Mouse (Mus musculus): ENCODE measurements at regions not wholly inside any gene's neighbourhood (a gene's known extent, or its start where the extent isn't known, plus 50 kb on each side); places are given as distances from the start of the nearest gene placed in this dataset.

DNA sequence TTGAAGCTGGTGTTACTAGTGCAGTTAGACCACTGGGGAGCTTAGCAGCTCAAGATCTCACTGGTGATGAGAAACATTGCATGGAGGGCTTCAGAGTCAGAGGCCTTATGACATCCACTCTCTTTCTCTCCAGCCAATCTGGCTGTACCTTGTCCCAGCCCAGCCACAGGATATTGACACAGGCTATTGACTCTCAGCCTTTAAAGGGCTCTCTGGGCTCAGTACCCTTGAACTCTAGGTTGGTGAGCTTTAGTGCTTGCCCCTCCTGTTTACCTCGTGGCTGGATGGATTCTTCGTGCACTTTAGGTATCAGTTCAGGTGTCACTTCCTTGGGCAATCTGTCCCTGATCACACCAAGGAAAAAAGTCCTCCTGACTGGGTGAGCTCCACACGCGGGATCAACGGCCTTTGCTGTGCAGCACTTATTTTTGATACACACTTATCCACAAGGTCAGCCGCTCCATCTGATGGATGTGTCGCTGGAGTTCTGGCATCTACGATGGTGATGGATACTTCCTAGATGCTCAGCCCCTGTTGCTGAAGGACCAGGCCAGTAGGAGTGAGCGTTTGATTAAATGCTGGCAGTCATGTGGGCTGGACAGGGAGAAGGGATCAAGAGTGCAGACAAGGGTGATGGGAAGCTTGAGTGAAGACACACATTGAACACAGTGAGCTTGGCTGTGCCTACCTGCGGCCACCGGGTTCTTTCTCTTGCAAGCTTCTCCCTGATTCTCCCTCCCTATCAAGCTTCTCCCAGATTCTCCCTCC is 177.7 kb downstream of the Snx10 start:
- DNase-seq (ENCODE audit: low spot score in 2 of 2), result no peak

- no peak for DNase-seq (ENCODE audit: low spot score in 2 of 2)
Observed at GRCm38 (mm10) chr6:51702456-51703171, 178.9 kb downstream of the Snx10 start.

- DNase-seq (ENCODE audit: low spot score in 2 of 2), result no peak
Observed at GRCm38 (mm10) chr6:51708011-51708410, 184.3 kb downstream of the Snx10 start.

DNA sequence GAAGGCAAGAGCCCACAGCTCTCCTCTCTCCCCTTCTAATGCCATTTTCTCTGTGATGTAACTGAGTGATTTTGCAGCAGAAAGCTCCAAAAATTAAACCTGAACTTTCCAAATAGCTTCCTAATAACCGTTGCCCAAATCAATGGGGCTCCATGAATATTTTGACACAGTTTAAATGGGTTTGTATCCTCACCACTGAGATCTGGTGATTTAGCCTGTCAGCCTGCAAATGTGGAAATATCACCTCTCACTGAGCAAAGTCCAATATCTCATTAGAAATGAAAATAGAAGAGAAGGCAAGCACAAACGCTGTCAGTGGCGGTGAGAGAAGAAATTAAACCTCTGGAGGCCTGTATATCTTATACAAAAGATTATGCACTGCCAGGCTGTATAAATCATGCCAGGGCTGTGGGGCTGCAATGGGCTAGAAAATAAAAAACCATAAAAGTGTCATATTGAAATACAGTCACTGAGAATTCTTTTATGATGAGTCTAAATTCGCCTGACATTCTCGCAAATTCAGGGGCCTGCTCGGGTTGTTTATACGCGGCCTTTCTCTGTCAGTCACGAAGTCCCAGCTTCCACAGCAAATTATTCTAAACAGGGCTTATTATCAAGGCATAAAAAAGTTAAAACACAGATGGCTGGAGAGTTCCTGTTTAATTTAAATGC is 185.1 kb downstream of the Snx10 start:
- no peak for DNase-seq (ENCODE audit: low spot score in 2 of 2)

GRCm38 (mm10) chr6:51709340-51710067 is 185.8 kb downstream of the Snx10 start:
- DNase-seq (ENCODE audit: low spot score in 2 of 2), result no peak

DNA sequence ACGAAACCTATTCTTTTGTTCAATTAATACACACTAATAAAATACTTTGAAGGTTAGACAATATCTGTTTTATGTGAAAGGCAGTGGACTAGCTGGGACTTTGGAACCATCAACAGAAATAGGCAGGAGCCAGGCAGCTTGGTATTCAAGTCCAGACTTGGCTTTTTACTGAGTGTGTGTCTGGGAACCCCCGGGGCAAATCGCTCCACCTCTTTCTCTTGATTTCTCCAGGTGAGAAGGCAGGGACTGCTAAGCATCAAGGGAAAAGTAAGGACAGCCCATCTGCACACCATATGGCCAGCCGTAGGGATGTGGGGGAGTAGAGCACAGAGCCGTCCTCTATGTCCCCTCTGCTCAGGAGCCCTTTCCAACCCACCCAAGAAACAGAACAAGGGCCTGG is 186.5 kb downstream of the Snx10 start:
- DNase-seq (ENCODE audit: low spot score in 2 of 2), result no peak

DNA sequence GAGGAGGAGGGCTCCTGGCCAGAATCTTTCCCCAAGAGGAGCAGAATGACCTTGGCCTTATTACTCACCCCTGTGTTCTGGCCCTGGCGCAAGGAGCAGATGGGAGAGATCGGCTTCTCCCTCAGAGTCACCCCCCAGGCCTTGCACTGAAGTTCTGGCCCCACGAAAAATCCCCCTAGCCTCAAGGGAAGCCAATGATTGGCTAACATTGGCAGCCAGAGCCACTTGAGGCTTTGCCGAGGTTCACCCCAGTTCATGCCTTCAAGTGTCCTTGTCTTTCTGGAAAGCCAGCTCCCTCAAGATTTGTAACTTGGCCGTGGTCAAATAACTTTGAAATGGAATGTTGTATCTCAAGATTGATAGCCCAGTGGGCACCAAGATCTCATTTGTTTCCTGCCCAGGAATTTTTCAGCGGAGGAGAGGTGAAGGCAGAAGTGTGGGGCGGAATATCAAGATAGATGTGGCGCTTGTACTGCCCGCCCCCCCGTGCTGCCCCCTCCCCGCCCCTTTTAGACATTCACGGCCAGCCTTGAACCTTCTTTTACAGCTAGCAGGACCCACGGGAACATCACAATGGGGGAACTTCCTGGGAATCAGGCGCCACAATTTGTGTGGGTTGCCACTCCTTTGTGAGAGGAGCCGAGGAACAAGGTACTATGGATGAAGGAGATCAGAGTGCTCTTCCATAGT is 187.4 kb downstream of the Snx10 start:
- no peak for DNase-seq (ENCODE audit: low spot score in 2 of 2)

GRCm38 (mm10) chr6:51711616-51711970 is 187.9 kb downstream of the Snx10 start:
- no peak for DNase-seq (ENCODE audit: low spot score in 2 of 2)

DNA sequence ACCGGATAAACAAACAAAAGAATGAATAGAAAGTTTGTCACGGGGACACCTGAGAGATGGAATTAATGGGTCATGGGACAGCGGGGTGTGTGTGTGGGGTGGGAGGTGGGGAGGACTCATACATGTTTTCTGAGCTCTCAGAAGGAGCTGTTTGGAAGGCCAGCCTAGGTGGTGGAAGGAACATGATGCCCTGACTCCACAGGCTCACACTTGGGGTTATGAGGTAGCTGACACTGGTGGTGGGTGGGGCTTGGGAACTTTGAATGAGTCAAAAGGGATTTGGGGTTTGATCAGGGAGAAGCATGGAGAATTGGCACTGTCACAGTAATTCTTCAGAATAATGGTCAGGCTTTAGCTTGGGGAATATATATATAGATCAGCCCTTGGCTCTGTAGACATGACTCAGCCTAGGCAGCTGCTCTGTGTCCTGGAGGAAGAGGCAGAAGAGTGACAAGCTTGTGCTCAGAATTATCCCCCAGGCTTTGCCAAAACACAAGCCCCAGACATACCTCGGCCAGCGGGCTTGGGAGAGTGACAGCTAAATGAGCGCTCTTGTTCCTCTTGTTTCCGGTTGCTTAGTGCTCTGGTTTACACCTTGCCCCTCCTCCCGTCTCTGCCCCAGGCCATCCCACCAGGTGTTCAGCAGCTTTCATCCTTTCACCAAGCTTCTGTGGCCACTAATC is 191.6 kb downstream of the Snx10 start:
- no peak for DNase-seq (ENCODE audit: low spot score in 2 of 2)

DNA sequence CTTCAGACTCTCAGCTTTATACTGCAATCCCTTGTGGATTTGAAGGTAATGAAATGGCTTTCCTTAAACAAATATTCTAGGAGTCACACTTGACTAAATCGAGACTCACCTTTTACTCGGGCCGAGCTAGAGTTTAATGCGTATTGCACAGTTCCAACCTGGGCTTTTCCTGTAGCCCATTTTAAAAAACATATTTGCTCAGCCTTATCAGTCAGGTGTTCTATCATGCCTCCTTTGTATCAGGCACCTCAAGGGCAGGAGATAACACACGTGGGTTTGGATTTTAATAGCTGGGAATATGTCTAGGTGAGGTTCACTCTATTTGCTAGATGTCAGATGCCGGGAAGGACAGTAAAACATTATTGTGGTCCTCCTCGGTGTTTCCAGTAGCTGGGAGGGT is 193.7 kb downstream of the Snx10 start:
- DNase-seq (ENCODE audit: low spot score in 2 of 2), result no peak

- DNase-seq (ENCODE audit: low spot score in 2 of 2), result no peak
Observed at GRCm38 (mm10) chr6:51720705-51721104, 197.0 kb downstream of the Snx10 start.

GRCm38 (mm10) chr6:51723053-51723452 is 199.4 kb downstream of the Snx10 start:
- no peak for DNase-seq (ENCODE audit: low spot score in 2 of 2)

DNA sequence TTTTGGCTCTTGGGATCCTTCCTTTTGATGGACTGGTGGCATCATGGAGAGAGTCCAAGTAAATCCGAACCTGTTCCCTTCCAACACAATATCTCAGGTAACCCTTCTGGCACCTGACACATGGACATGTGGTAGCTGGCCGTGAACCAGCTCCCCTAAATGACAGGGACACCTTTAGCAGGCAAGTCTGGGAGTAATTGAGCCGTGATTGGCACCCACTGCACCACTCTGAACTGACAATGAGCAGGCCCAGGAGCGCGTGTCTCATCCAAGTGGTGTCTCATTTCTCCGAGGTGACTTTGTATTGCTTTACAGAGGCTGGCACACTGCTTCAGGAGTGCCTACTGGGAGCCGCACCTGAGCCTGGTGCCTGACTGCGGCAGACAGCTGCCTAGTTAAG is 203.5 kb downstream of the Snx10 start:
- DNase-seq (ENCODE audit: low spot score in 2 of 2), result no peak

DNA sequence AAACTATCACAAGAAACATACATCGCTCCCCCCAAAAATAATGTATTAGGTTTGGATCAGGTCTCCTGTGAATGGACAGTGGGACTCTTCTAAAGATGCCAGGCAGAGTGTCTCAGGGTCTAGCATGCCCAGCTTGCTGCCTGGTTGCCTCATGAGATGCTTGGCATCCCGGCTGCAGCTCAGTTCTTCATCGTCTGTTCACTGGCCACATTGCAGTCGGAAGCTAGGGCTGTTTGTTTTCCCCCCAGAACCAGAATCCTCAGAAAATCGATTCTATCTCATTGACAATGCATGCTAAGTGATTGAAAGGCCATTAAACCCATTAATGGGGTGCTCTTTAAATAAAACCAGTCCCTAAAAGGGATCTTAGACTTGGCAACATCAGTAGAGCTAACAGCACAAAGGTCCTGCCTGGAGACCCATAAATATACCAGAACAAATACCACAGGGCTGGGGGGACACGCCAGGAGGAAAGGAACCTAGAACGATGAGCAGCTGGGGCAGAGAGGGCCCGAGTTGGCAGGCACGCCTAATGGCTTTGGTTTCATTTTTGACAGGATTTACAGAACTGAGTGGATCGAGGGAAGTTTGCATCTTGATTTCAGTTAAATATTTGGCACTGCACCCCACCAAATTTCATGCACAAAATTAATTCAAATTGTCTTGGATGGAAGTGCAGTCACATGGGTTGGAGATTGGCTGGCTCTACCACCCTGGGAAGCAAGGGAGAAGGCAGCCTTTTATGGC is 205.3 kb downstream of the Snx10 start:
- DNase-seq (ENCODE audit: low spot score in 2 of 2), result no peak

- no peak for DNase-seq (ENCODE audit: low spot score in 2 of 2)
Observed at GRCm38 (mm10) chr6:51730564-51731351, 207.1 kb downstream of the Snx10 start.

- peak in 1 of 2 experiments; percentile 23 for DNase-seq (ENCODE audit: low spot score in 2 of 2)
Observed at GRCm38 (mm10) chr6:51732298-51732895, 208.7 kb downstream of the Snx10 start.

DNA sequence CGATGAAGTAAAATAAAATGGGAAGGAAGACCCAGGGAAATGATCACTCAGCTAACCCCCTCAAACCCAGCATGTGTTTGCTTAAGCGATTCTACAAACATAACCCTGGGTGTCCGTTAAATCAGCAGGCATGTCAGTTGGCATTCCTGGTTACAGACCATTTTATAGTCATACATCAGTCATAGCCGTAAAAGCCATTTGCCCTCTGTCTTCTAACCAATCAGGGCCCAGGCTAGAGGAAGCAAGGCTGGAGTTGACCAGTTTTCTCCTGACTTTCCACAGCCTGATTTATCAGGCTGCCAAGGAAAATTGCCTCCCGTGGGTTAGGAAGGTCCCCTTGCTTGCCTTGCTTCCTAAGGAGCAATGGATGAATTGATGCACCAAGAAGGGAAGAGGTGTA is 212.3 kb downstream of the Snx10 start:
- DNase-seq (ENCODE audit: low spot score in 2 of 2), result no peak

DNA sequence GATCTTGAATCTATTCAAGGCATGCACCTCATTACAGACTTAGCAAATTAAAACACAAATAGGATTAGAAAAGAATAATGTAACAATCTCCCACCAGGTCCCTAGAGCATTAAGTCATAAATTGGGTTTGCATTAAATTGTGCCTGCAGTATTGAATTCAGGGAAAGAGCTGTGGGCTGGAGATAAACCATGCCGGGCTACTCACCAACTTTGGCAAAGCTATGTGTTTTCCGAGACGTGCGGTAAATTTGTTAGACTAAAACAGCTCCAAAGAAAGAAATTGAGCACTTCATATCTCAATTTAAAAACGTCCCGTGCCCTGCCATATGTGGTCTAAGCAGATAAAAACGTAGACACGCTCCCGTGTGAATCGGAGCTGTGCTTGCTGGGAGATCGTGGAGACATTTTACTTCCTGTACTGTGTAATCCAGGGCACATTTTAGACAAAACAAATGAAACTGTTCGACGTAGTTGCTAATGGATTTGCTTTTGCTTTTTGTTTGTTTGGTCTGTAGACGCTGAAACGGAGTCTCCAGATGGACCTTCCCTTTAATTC is 219.5 kb downstream of the Snx10 start:
- no peak for DNase-seq (ENCODE audit: low spot score in 2 of 2)

GRCm38 (mm10) chr6:51744607-51745006 is 220.9 kb downstream of the Snx10 start:
- no peak for DNase-seq (ENCODE audit: low spot score in 2 of 2)
